Mouse (Mus musculus): ENCODE measurements around the gene Ddx49. TPM values are rescaled to one million over a fixed set of nuclear protein-coding genes. Genes with fewer than 3 reads are reported as not detected.

The Ddx49 gene
- total RNA-seq, 2 experiments from 2014 or later: 49.0 to 53.0 TPM

DNA sequence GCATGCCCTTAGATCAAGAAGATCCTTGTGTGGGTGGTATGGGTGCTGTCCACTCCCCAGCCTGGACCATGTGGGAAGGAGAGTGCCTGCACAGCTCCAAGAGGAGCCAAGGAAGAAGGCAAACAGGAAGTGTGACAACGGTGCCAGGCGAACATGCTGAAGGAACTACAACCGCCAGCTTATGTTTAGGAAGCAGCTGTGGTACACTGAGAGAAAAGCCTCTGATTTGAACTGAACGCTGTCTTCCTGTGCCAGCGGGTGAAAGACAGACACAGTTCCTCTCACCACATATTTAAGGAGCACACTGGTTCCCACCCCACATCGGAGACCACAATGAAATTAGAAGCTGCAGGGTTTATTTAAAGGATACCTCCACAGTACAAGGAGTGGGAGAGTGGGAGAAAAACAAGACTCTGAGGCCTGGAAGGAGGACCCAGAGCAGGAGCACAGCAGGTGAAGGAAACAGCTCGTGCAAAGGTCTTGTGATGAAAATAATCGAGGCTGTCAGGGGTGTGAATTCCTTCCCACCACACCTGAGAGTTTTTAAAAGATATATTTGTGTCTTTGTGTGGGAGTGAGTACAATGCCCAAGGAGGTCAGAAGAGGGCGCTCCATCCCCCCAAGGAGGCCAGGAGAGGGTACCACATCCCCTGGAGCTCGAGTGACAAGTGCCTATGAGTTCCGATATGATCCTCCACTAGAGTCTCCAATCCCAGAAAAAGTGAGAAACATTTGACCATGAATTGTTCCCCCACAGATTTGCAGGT is 33.3 kb downstream of the Ddx49 start:
- peak; percentile 36 to 51 for DNase-seq (ENCODE audit: low spot score in 2 of 2)

DNA sequence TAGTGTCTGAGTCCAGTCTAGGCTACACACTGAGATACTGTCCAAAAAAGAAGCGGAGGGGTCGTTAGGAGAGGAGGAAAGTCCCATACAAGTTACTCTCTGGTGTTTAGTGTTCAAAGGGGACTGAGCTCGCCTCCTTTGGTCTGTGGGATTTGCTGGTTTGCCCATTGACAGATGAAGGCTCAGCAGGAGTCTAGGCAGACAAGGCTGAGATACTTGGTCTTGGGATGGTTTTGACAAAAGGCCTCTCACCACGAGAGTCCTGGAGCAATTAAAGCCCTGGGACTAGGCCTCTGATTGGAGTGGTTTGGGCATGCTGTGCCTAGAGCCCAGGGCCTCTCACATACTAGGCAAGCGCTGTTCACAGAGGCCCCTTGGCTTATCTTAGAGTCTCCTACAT is 34.0 kb downstream of the Ddx49 start:
- no peak for DNase-seq (ENCODE audit: low spot score in 2 of 2)

DNA sequence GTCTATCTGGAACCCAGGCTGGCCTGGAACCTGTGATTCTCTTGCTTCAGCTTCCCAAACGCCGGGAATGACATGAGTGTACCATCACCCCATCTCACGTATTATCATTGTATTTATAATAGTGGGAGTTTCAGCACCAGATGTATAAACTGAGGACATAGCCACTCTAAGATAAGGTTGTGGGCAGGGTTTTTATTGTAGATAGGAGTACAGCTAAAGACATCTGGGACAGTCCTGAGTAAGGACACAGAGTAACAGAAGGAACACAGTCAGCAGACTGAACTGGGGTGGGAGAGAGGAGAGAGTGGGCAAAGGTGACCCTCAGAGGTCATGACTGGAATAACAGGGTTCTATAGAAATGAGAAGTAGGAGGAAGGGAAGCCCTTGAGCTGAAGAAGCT is 34.6 kb downstream of the Ddx49 start:
- no peak for DNase-seq (ENCODE audit: low spot score in 2 of 2)

DNA sequence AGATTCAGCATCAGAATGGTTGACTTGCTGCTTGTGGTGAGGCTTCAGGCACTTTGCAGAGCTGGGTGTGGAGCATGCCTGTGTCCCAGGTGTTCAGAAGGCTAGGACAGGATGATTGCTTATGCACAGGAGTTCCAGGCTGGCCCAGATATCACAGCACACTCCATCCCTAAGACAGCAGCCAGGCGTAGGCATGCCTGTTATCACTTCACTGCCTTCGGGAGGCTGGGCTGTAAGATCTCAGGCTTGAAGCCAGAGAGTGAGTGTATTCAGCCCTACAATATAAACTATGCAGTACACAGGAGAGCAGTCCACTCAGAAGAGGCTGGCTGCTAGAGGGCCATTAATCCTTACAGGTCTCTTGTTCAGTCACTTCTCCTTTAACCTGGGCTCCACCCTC is 43.2 kb downstream of the Ddx49 start:
- DNase-seq (ENCODE audit: low spot score in 2 of 2): no peak

DNA sequence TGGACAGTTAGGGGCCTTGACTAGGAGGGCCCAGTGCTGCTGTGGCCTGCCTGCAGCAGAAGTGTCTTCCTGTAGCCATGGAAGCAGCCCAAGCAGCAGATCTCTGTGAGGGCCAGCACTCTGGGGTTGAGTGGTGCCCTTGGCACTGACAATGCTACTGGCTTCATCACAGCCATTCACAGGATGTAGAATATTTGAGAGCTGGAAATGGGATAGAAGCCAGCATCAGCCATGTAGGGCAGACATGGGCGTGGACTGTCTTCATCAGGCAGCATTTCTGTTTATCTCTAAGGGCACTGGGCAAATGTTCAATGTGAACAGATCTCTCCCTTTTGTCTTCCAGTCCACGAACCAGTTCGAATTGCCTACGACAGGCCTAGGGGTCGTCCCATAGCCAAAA is 43.7 kb downstream of the Ddx49 start:
- DNase-seq (ENCODE audit: low spot score in 2 of 2): no peak

DNA sequence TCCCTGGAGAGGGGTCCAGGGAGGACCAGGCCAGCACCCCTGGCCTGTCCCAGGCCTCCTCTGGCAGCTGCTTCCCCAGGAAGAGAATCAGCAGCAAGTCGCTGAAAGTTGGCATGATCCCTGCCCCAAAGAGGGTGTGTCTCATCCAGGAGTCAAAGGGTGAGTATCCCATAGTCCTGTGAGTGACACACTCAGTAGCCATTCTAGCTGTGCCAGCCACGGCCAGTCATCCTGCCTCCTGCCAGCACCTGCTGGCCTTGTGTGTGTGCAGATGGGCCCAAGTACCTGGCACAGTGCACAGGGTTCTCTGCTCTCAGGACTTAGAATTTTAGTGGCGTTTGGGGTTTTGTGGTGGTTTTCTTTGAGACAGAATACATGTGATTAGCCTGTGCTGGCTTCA is 44.8 kb downstream of the Ddx49 start:
- no peak for DNase-seq (ENCODE audit: low spot score in 2 of 2)

DNA sequence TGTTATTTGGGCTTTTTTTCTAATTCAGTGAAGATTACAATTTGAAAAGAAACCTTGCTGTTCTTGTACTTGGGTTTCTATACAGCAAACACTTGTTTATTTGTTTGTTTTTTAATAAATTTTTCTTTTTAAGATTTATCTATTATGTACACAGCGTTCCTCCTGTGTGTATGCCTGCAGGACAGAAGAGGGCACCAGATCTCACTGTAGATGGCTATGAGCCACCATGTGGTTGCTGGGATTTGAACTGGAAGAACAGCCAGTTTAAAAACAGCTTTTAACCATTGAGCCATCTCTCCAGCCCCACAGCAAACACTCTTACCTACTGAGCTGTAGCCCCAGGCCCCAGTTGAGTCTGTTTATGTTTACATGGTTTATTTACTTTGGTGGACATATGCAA is 47.7 kb downstream of the Ddx49 start:
- DNase-seq (ENCODE audit: low spot score in 2 of 2): no peak

DNA sequence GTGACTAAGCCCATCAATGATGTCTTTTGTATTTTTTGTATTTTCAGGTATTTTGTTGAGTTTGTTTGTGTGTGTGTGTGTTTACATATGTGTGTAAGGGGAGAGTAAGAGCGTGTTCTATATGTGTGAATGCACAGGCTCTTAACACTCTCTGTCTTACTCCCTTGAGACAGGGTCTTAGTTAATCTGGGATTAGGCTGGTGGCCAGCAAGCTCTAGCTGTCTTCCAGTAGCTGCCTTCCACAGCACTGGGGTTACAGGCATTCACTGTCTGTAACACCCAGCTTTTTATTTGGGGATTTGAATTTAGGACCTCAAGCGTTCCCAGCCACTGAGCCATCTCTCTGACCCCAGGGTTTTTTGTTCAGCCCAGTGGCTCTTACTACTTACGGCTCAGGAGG is 54.4 kb downstream of the Ddx49 start:
- DNase-seq (ENCODE audit: low spot score in 2 of 2): no peak

DNA sequence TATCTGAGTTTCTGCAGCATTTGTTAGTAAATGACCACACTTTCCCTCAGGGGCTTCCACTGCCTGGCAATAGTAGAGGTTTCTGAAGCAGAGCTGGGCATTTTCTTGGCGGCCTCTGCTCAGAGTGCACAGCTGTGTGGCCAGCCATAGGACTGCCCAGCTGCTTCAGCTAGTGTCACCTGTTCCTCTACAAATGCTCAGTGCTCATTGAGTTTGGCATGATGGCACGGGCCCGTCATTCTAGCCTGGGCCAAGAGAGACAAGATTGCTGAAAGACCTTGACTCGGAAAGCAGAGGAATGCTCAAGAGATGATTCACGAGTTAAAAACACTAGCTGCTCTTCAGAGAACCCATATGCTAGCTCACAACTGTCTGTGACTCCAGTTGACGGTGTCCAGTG is 55.7 kb downstream of the Ddx49 start:
- DNase-seq (ENCODE audit: low spot score in 2 of 2): no peak

Other genes starting within 250 kb of the Ddx49 start
- gene Tm6sf2, start 229.6 kb downstream of the Ddx49 start, total RNA-seq (2021): 1 to 10 TPM; 1.3 to 2.5 TPM
- gene Hapln4, start 219.0 kb downstream of the Ddx49 start, total RNA-seq (2021): 1 to 10 TPM; 6.8 to 7.7 TPM
- gene Ncan, start 181.6 kb downstream of the Ddx49 start, total RNA-seq (2021): 100 to 1,000 TPM; 575 to 578 TPM
- gene Nr2c2ap, start 171.2 kb downstream of the Ddx49 start, total RNA-seq (2021): 10 to 100 TPM; 36.1 to 41.7 TPM
- gene Rfxank, start 163.3 kb downstream of the Ddx49 start, total RNA-seq (2021): 10 to 100 TPM; 10.5 to 12.0 TPM
- gene Borcs8, start 163.0 kb downstream of the Ddx49 start, total RNA-seq (2021): 10 to 100 TPM; 39.9 to 46.5 TPM
- gene Mef2b, start 162.8 kb downstream of the Ddx49 start, total RNA-seq (2021): under 1 TPM; 0.57 to 0.67 TPM
- gene Tmem161a, start 130.1 kb downstream of the Ddx49 start, total RNA-seq (2021): 10 to 100 TPM; 52.3 to 54.7 TPM
- gene Slc25a42, start 90.2 kb downstream of the Ddx49 start, total RNA-seq (2021): 10 to 100 TPM; 27.9 to 28.8 TPM
- 100 to 1,000 TPM; 128 to 138 TPM for gene Sugp2, start 68.3 kb downstream of the Ddx49 start, total RNA-seq (2021)
- 10 to 100 TPM; 88.5 to 90.7 TPM for gene Armc6, start 68.0 kb downstream of the Ddx49 start, total RNA-seq (2021)
- 10 to 100 TPM; 45.7 to 47.0 TPM for gene Homer3, start 19.7 kb downstream of the Ddx49 start, total RNA-seq (2021)
- 100 to 1,000 TPM; 122 to 145 TPM for gene Cope, start within 50 bp of the Ddx49 start, total RNA-seq (2021)
- 10 to 100 TPM; 94.6 to 99.0 TPM for gene Cers1, start 13.3 kb upstream of the Ddx49 start, total RNA-seq (2021)
- 10 to 100 TPM; 13.2 to 23.5 TPM for gene Gdf1, start 27.3 kb upstream of the Ddx49 start, total RNA-seq (2021)
- 10 to 100 TPM; 50.8 to 51.0 TPM for gene Upf1, start 50.8 kb upstream of the Ddx49 start, total RNA-seq (2021)
- gene Comp, start 71.1 kb upstream of the Ddx49 start, total RNA-seq (2021): under 1 TPM in 1 of 2 experiments, not detected in 1; 0.31 TPM
- 100 to 1,000 TPM; 103 to 114 TPM for gene Crtc1, start 137.1 kb upstream of the Ddx49 start, total RNA-seq (2021)
- gene Klhl26, start 174.5 kb upstream of the Ddx49 start, total RNA-seq (2021): 10 to 100 TPM; 35.6 to 38.4 TPM
- 100 to 1,000 TPM; 174 to 175 TPM for gene Tmem59l, start 184.9 kb upstream of the Ddx49 start, total RNA-seq (2021)
- 10 to 100 TPM; 21.3 to 22.0 TPM for gene Crlf1, start 190.7 kb upstream of the Ddx49 start, total RNA-seq (2021)
- gene Rex1bd, start 204.3 kb upstream of the Ddx49 start, total RNA-seq (2021): 100 to 1,000 TPM in 1 of 2 experiments, 10 to 100 TPM in 1; 97.8 to 106 TPM
- 1,000 to 10,000 TPM in 1 of 2 experiments, 100 to 1,000 TPM in 1; 916 to 1,148 TPM for gene Uba52, start 208.3 kb upstream of the Ddx49 start, total RNA-seq (2021)
- gene Fkbp8, start 225.2 kb upstream of the Ddx49 start, total RNA-seq (2021): 100 to 1,000 TPM; 337 to 361 TPM
- 10 to 100 TPM; 33.1 to 35.3 TPM for gene Kxd1, start 225.5 kb upstream of the Ddx49 start, total RNA-seq (2021)
- 10 to 100 TPM; 15.8 to 16.4 TPM for gene Ell, start 237.0 kb upstream of the Ddx49 start, total RNA-seq (2021)